ENCODE assay signal across 25 mouse cellular contexts in genomic region chr1:165651158-165651557, GRCm38 (mm10). TPM values are rescaled to one million over a fixed set of nuclear protein-coding genes. Genes with fewer than 3 reads are reported as not detected.
A peak's percentile ranks its signal among the peaks of the same experiment; 100 is the strongest.
DNase-seq lines count a peak whose midpoint lies in the region; ATAC-seq and TF ChIP-seq lines count a peak whose summit lies in the region.
"Had no signal": no experiment of that assay in that cellular context is flagged by ENCODE, and none has a peak within 500 bp of the region (broad histone marks: within the 10 kb centered on the region; RNA-seq: fewer than 3 reads in every experiment).

No protein-coding gene starts in this region.

- peaks cover 53% of the 10 kb centered on the region for H3K36me3 ChIP-seq in heart, embryonic 16.5 days (ENCODE audit: control insufficient read depth, insufficient read depth)
- no peaks in the 10 kb centered on the region for H3K36me3 ChIP-seq in forebrain, postnatal 0 days (ENCODE audit: insufficient read depth)
- H3K36me3 ChIP-seq: embryonic facial prominence, embryonic 12.5 days; hindbrain, embryonic 10.5 days; intestine, embryonic 15.5 days; midbrain, embryonic 12.5 days had no signal

- no peak for DNase-seq in heart, adult 18-20 months
- peak; percentile 64 for DNase-seq in 416B (ENCODE audit: low read depth)
- DNase-seq in forebrain, postnatal 0 days, result no peak
- DNase-seq in adrenal gland, postnatal 4 days (ENCODE audit: low spot score in 2 of 2), result no peak
- DNase-seq: adrenal gland, postnatal 14 days; cerebellum, adult 11-12 months; cerebellum, postnatal 10 days; gastrocnemius, postnatal 25 days; kidney, postnatal 4 days; layer of hippocampus, adult 9-11 months; lung, embryonic 14.5 days; lung, postnatal 36 days; thymus, adult 2 months; thymus, postnatal 4 days had no signal

- H3K27me3 ChIP-seq in heart, embryonic 16.5 days (ENCODE audit: control insufficient read depth, insufficient read depth, low read length), result no peaks in the 10 kb centered on the region
- no peaks in the 10 kb centered on the region for H3K27me3 ChIP-seq in forebrain, postnatal 0 days (ENCODE audit: insufficient read depth, low read length)
- H3K27me3 ChIP-seq: embryonic facial prominence, embryonic 12.5 days; intestine, embryonic 15.5 days; kidney, embryonic 15.5 days; midbrain, embryonic 12.5 days had no signal

- no peak overlapping the region for H3K9ac ChIP-seq in heart, embryonic 16.5 days (ENCODE audit: low read length)
- H3K9ac ChIP-seq in forebrain, postnatal 0 days, result no peak overlapping the region
- H3K9ac ChIP-seq: embryonic facial prominence, embryonic 12.5 days; intestine, embryonic 15.5 days; kidney, embryonic 15.5 days; lung, embryonic 14.5 days; midbrain, embryonic 12.5 days had no signal

- no peak for ATAC-seq in heart, embryonic 16.5 days (replicated peaks; ENCODE audit: extremely low read depth, insufficient read depth, low FRiP score)
- peak; percentile 69 for ATAC-seq in megakaryocyte, adult 5-6 weeks (ENCODE audit: poor library complexity, severe bottlenecking)
- ATAC-seq in forebrain, postnatal 0 days, result no peak
- ATAC-seq: hindbrain, embryonic 16.5 days; intestine, embryonic 15.5 days had no signal

- WGBS in heart, embryonic 16.5 days, result 53% methylated on average over 5 of the region's 5 CpGs
- 70% methylated on average over 5 of the region's 5 CpGs for WGBS in forebrain, postnatal 0 days

- no peak overlapping the region for H3K4me2 ChIP-seq in heart, embryonic 16.5 days (ENCODE audit: low read depth, low read length)
- H3K4me2 ChIP-seq in forebrain, postnatal 0 days (ENCODE audit: low read depth), result no peak overlapping the region
- H3K4me2 ChIP-seq: embryonic facial prominence, embryonic 12.5 days; intestine, embryonic 15.5 days; kidney, embryonic 15.5 days; lung, embryonic 14.5 days; midbrain, embryonic 12.5 days had no signal

- H3K4me3 ChIP-seq in heart, embryonic 16.5 days (ENCODE audit: low read length), result no peak overlapping the region
- H3K4me3 ChIP-seq in bone marrow macrophage, adult 2 months (ENCODE audit: insufficient read depth, low read length), result no peak overlapping the region
- no peak overlapping the region for H3K4me3 ChIP-seq in forebrain, postnatal 0 days (ENCODE audit: low read depth, low read length)
- H3K4me3 ChIP-seq: embryonic facial prominence, embryonic 12.5 days; hindbrain, embryonic 10.5 days; intestine, embryonic 15.5 days; kidney, embryonic 15.5 days; midbrain, embryonic 12.5 days had no signal

- H3K27ac ChIP-seq in heart, embryonic 16.5 days (ENCODE audit: low read length), result 0 out of 2 replicates have a peak overlapping the region, but pooled peaks have one; percentile 32
- peak overlapping the region; percentile 65 for H3K27ac ChIP-seq in bone marrow macrophage, adult 2 months (ENCODE audit: insufficient read depth, low read depth, low read length)
- no peak overlapping the region for H3K27ac ChIP-seq in forebrain, postnatal 0 days (ENCODE audit: low read depth, low read length)
- H3K27ac ChIP-seq: embryonic facial prominence, embryonic 12.5 days; hindbrain, embryonic 10.5 days; intestine, embryonic 15.5 days; kidney, embryonic 15.5 days; midbrain, embryonic 12.5 days; stomach, postnatal 0 days had no signal

- TF ChIP-seq CTCF in bone marrow macrophage, adult 2 months (IDR thresholded peaks at IDR 0.05; ENCODE audit: low read depth, low read length), result no peak
- no peak for TF ChIP-seq CTCF in forebrain, postnatal 0 days (IDR thresholded peaks at IDR 0.05; ENCODE audit: low read depth)

- peaks cover 14% of the 10 kb centered on the region for H3K4me1 ChIP-seq in heart, embryonic 16.5 days (ENCODE audit: control insufficient read depth, insufficient read depth, low read length)
- H3K4me1 ChIP-seq in bone marrow macrophage, adult 2 months (ENCODE audit: control insufficient read depth, insufficient read depth, low read length), result peaks cover 27% of the 10 kb centered on the region
- no peaks in the 10 kb centered on the region for H3K4me1 ChIP-seq in forebrain, postnatal 0 days (ENCODE audit: insufficient read depth)
- H3K4me1 ChIP-seq: embryonic facial prominence, embryonic 12.5 days; midbrain, embryonic 12.5 days had no signal

- no peaks in the 10 kb centered on the region for H3K9me3 ChIP-seq in heart, embryonic 16.5 days (replicated peaks; ENCODE audit: control insufficient read depth, low read length)
- no peaks in the 10 kb centered on the region for H3K9me3 ChIP-seq in forebrain, postnatal 0 days (ENCODE audit: low read length)
- H3K9me3 ChIP-seq: embryonic facial prominence, embryonic 12.5 days; hindbrain, embryonic 10.5 days; intestine, embryonic 15.5 days; kidney, embryonic 15.5 days; midbrain, embryonic 12.5 days had no signal

- no peak for TF ChIP-seq POLR2A in bone marrow macrophage, adult 2 months (IDR thresholded peaks at IDR 0.05; ENCODE audit: borderline replicate concordance, low read depth, low read length)

RNA-seq across cellular contexts. Expression of gene Mpzl1, which starts 16.8 kb away (rescaled TPM):
- polyA plus RNA-seq in heart, embryonic 16.5 days (2015; fragmentation: Nextera tagmentation; extraction: Ambion mirVana), result 95.3 and 104 TPM in 2 replicates
- total RNA-seq in heart, adult 18-20 months (2021), result 10 to 100 TPM; 12.8 to 13.2 TPM
- polyA plus RNA-seq in bone marrow macrophage, adult 2 months (2012; ENCODE audit: insufficient read depth, insufficient read length, missing spikeins), result 2.8 and 5.4 TPM in 2 replicates
- total RNA-seq in megakaryocyte, adult 5-6 weeks (2015), result 1.3 and 2.1 TPM in 2 replicates
- 0.22 and 3.1 TPM in 2 replicates for total RNA-seq in megakaryocyte, adult 5-6 weeks (2017)
- 23.9 and 25.2 TPM in 2 replicates for total RNA-seq in forebrain, postnatal 0 days (2014; rRNA removed)
- polyA plus RNA-seq in forebrain, postnatal 0 days (2015; fragmentation: Nextera tagmentation; extraction: Ambion mirVana), result 117 and 127 TPM in 2 replicates
- total RNA-seq in adrenal gland, postnatal 4 days (2021), result 10 to 100 TPM; 81.1 to 82.7 TPM
- total RNA-seq: neutrophil, adult 5-6 weeks had no signal

RNA-seq across cellular contexts. Expression of gene Rcsd1, which starts 58.4 kb away (rescaled TPM):
- polyA plus RNA-seq in heart, embryonic 16.5 days (2015; fragmentation: Nextera tagmentation; extraction: Ambion mirVana), result 99.3 and 111 TPM in 2 replicates
- total RNA-seq in heart, adult 18-20 months (2021), result 10 to 100 TPM; 66.6 to 67.6 TPM
- 59.7 and 60.3 TPM in 2 replicates for polyA plus RNA-seq in bone marrow macrophage, adult 2 months (2012; ENCODE audit: insufficient read depth, insufficient read length, missing spikeins)
- 82.1 and 88.8 TPM in 2 replicates for total RNA-seq in megakaryocyte, adult 5-6 weeks (2015)
- 184 and 199 TPM in 2 replicates for total RNA-seq in megakaryocyte, adult 5-6 weeks (2017)
- 5.9 and 8.0 TPM in 2 replicates for total RNA-seq in forebrain, postnatal 0 days (2014; rRNA removed)
- 7.5 and 7.9 TPM in 2 replicates for polyA plus RNA-seq in forebrain, postnatal 0 days (2015; fragmentation: Nextera tagmentation; extraction: Ambion mirVana)
- total RNA-seq in adrenal gland, postnatal 4 days (2021), result 10 to 100 TPM; 29.5 to 31.9 TPM
